Mouse (Mus musculus): ENCODE results near the gene Copg1. TPM values are rescaled to one million over a fixed set of nuclear protein-coding genes. Genes with fewer than 3 reads are reported as not detected.

The Copg1 gene
- 10 to 100 TPM; 52.0 to 59.5 TPM for total RNA-seq (2023)

DNA sequence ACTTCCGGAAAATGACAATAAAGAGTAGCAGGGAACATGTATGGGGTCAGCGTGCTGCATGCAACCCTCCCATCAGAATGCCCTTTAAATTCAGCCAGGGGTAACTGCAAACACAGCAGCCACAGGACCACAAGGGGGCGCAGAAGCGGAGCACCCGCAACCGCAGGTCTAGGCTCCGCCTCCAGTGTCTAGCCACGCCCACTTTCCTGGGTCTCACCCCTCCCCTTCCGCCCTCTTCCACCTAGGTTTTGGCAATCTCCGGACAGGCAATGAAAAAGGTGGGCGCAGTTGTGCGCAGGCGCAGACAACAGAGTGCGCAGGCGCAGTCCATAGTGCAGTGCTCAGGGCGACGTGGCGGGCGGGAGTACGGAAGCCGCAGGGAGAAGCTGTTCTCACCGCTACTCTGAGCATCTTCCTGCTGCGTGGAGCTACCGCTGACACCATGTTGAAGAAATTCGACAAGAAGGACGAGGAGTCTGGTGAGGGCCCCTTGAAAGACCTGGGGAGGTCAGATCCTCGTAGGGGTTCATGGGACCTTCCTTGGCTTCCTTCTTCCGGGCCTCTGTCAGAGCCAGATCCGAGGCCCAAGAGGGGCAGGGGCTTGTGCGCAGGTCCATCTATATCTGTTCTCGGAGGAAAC is at the start of gene Copg1:
Gene Copg1, plus strand, starts transcription at position 221 of the 640 bp plus-strand sequence.

DNA sequence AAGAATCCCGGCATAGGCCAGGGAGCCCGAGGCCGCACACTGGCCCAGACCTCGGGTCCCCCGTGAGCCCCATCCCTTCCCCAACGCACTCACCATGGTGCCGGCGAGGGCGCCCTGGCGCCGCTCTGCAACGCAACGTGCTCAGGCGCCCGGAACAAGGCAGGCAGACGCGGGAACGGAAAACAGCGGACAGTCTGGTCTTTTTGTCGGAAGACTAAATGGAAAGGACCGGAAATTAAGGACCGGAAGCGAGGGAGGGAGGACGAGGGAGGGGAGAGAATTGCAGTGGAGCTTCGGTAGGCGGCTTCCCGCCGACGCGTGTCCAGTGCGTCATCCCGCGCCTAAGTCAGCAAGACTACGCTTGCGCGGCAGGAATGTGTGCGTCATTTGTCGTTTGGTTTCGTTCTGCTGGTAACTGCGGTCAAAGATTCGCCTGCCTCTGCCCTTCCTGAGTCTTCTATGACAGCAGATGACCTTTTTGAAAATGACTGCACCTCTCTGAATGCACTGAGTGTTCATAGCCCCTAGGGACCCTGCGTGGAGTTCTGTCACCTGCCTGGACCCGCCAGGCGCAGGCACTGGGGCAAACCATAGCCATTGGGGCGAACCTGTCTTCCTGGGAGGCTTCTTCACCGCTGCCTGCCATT is 48.9 kb upstream of the Copg1 start, which contains the start of gene Isy1:
Gene Isy1, minus strand, starts transcription at position 248 of the 647 bp plus-strand sequence.

DNA sequence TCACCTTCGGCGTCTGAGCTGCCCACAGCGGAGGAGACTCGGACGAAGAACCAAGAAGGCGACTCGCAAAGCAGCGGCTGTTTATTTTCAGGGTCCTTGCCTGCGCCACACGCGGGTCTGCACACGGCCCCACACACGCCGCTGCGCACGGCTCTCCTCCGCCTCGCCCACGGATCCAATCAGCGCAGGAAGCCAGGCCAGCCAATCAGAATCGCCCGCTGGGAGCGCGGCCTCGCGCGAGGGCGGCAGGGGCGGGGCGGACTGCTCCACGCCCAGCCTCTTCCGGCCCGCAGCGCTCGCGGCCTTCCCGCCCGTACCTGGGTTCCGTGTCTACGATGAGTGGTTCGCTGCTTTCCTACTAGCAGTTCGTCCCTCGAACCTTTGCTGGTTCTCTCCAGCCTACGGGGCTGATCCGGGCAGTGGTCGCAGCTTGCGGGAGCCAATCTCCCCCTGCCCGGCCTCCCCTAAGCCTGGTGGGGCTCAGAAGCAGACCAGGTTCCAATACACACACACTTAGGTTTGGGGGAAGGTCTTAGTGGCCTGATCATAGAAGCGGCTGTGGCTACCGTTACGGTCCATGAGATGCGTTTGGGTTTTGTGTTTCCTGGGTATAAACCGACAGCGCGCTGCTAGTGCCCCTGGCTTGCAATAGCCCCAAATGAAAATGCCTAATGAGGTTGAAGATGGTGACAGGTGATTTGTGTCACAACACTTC is 36.6 kb upstream of the Copg1 start, which contains the start of gene Cnbp:
Gene Cnbp, minus strand, starts transcription at position 207 of the 715 bp plus-strand sequence.

DNA sequence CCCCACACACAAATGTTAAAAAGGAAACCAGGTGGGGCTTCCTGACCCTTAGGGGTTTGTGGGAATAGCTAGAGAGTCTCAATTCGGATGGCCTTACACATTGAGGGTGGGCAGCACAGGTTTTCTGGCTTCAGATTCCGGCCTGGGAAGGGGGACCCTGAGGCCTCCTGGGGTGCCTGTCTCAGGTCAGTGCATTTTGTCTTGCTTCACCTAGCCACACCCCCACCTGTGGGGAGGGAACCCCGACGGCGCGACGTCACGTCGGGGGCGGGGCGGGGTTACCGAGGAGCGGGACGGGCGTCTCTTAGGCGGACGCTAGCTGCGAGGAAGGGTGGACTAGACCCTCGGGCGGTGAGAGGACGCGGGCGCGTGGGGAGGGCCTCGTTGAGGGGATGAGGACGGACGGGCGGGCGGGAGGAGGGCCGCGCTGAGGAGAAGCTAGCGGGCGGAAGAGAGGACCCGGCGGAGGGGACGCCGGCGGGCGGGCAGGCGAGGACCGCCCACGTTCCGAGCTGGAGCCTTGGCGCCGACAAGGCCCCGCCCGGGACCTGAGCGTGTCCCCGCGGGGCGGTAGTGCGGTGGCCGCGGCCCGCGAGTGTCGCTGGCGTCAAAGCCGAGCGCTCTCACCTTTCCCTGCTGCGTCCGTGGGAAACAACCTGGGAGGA is 26.2 kb downstream of the Copg1 start, which contains the start of gene Hmces:
Gene Hmces, plus strand, starts transcription at position 275 of the 665 bp plus-strand sequence.

Other genes with a start within 250 kb of the Copg1 start
- gene Aplf, start 215.6 kb upstream of the Copg1 start, total RNA-seq (2023): 1 to 10 TPM; 4.3 to 4.5 TPM
- under 1 TPM in 1 of 2 experiments, not detected in 1; 0.29 TPM for gene Efcc1, start 156.9 kb upstream of the Copg1 start, total RNA-seq (2023)
- gene Gp9, start 109.7 kb upstream of the Copg1 start, total RNA-seq (2023): 1 to 10 TPM; 4.2 to 6.5 TPM
- gene Rab43, start 75.7 kb upstream of the Copg1 start, total RNA-seq (2023): 10 to 100 TPM; 60.8 to 66.4 TPM
- gene Gm45140, start 52.0 kb upstream of the Copg1 start, total RNA-seq (2023): 1 to 10 TPM; 4.6 to 6.6 TPM
- gene Isy1, start 49.0 kb upstream of the Copg1 start, total RNA-seq (2023): 10 to 100 TPM; 24.5 to 31.5 TPM
- 100 to 1,000 TPM; 120 to 128 TPM for gene Cnbp, start 36.7 kb upstream of the Copg1 start, total RNA-seq (2023)
- 10 to 100 TPM; 11.5 to 14.4 TPM for gene Hmces, start 26.1 kb downstream of the Copg1 start, total RNA-seq (2023)
- 1 to 10 TPM; 1.2 to 2.4 TPM for gene H1fx, start 93.8 kb downstream of the Copg1 start, total RNA-seq (2023)
- 100 to 1,000 TPM; 306 to 346 TPM for gene Rab7, start 157.5 kb downstream of the Copg1 start, total RNA-seq (2023)
- 100 to 1,000 TPM; 136 to 145 TPM for gene Rpn1, start 196.7 kb downstream of the Copg1 start, total RNA-seq (2023)